Mouse (Mus musculus): ENCODE results near the gene Ccdc40. TPM values are rescaled to one million over a fixed set of nuclear protein-coding genes. Genes with fewer than 3 reads are reported as not detected.

The Ccdc40 gene
- polyA plus RNA-seq (2012) = not detected in 2 replicates

DNA sequence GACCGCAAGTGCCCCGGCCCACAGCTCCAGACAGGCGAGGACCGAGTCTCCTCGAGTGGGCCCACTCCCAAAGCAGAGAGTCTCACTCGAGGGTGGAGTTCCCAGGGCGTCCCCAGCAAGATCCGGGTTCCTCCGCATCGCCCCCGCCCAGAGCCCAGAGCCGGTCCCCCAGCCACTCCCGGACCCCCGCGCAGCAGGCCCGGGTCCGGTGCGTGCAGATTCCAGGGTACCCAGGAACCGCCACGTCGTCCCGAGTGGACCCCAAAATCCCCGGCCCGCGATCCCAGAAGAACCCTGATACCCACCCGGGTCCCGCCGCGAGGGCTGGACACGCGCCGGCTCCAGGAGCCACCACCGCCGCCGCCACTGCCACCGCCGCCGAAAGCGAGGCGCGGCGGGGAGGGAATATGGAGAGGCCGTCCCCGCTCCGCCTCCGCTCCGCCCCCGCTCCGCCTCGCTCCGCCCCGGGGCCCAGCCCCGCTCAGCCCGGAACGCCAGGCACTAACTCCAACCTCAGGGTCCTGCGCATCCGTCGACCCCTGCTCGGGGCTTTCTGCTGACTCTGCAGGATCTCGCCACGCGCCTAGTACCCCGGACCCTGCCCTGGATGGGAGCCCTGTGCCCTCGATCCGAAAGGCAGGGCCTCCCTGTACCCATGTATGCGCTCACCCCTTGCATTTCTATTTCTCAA lies at the start of gene Ccdc40, which contains the start of gene Tbc1d16:
TSS of gene Ccdc40 (plus strand) at position 482 of the 691 bp plus-strand sequence.
TSS of gene Tbc1d16 (minus strand) at position 409 of the 691 bp plus-strand sequence.
- TF ChIP-seq GATA1 (IDR thresholded peaks at IDR 0.05; ENCODE audit: low read length) = no peak

- no peak for TF ChIP-seq GATA1 (IDR thresholded peaks at IDR 0.05; ENCODE audit: low read length)
Measured at GRCm38 (mm10) chr11:119180824-119181582, 47.4 kb upstream of the Ccdc40 start.

GRCm38 (mm10) chr11:119181861-119182395 lies 46.4 kb upstream of the Ccdc40 start:
- no peak for TF ChIP-seq GATA1 (IDR thresholded peaks at IDR 0.05; ENCODE audit: low read length)

DNA sequence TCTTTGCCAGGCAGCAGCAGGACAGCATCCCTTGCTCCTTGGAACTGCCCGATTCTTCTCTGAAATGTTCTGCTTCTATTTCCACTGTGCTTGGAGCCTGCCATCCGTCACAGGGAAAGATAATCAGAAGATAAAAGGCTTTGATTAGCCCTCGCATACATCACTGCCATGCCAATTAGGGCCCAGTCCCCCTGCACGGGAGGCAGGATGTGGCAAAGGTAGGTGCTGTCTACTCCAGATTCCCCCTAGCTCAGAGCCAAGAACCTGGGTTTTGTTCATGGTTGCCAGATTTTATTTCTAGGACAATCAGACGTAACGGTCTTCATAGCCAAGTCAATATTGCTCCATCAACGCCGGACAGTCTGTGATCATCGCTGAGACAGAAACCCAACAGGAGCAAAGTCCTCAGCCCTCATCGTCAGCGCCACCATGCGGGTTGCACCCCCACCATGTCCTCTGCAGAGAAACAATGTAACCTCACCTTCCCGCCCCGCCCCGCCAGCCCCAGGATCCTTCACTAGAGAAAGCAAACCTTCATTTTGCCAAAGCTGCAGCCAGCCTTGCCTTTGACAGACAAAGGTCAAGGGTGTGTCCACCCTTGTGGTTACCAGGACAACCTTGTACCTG lies 44.6 kb upstream of the Ccdc40 start:
- TF ChIP-seq GATA1 (IDR thresholded peaks at IDR 0.05; ENCODE audit: low read length) = no peak

GRCm38 (mm10) chr11:119186381-119186780 lies 42.0 kb upstream of the Ccdc40 start:
- no peak for TF ChIP-seq GATA1 (IDR thresholded peaks at IDR 0.05; ENCODE audit: low read length)

GRCm38 (mm10) chr11:119186989-119187799 lies 41.2 kb upstream of the Ccdc40 start:
- no peak for TF ChIP-seq GATA1 (IDR thresholded peaks at IDR 0.05; ENCODE audit: low read length)

- no peak for TF ChIP-seq GATA1 (IDR thresholded peaks at IDR 0.05; ENCODE audit: low read length)
Measured at GRCm38 (mm10) chr11:119187800-119188197, 40.6 kb upstream of the Ccdc40 start.

DNA sequence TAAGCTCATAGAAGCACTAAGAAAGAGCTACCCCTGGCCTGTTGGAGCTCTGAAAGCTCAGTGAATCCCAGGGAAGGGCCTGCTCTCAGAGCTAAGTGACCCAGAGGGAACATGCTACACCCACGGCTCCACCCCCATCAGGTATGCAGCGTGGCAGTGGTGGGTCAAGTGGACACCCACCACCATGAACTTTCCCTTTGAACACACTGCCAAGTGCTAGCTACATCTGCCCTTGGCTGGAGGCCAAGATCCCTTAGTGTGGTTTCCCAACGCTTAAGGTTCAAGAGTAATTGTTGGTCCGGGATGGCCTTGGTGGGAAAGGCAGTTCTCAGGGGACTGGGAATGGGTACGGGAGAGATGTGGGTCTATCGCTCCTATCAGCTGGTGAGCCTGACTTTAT lies 40.0 kb upstream of the Ccdc40 start:
- TF ChIP-seq GATA1 (IDR thresholded peaks at IDR 0.05; ENCODE audit: low read length) = no peak

DNA sequence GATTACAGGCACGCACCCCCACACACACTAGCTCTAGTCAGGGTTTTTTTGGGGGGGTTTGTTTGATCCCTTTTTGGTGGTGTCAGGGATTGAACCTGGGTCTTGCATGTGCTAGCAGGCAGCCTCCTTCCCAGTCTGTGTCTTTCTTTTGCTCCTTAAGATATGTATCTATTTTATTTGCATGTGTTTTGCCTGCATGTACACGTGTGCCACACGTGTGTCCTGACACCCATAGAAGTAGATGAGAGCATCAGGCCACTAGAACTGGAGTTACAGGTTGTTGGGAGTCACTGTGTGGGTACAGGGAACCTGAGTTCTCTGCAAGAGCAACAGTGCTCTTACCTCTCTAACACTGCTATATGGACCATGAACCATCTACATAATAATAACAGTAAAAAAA lies 39.1 kb upstream of the Ccdc40 start:
- TF ChIP-seq GATA1 (IDR thresholded peaks at IDR 0.05; ENCODE audit: low read length) = no peak

DNA sequence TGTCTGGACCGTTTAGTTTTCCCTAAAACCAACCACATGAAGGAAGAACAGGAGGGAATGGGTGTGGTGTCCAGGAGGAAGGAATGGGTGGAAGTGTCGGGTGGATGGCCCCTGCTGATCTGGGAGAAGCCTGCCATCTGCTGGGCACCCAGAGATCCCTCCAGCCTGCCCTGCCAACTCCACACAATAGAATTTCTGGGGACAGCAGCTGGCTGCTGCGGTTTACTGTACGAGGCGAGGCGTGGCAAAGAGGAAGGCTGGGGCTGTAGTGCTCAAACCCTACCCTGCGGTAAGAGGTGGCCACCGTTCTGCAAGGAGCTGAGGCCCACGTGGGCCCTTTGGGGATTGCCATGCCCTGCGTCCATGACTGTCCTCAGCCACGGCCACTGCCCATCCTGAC lies 37.9 kb upstream of the Ccdc40 start:
- no peak for TF ChIP-seq GATA1 (IDR thresholded peaks at IDR 0.05; ENCODE audit: low read length)

- TF ChIP-seq GATA1 (IDR thresholded peaks at IDR 0.05; ENCODE audit: low read length) = no peak
Measured at GRCm38 (mm10) chr11:119191606-119192081, 36.7 kb upstream of the Ccdc40 start.

GRCm38 (mm10) chr11:119192176-119192575 lies 36.2 kb upstream of the Ccdc40 start:
- no peak for TF ChIP-seq GATA1 (IDR thresholded peaks at IDR 0.05; ENCODE audit: low read length)

- no peak for TF ChIP-seq GATA1 (IDR thresholded peaks at IDR 0.05; ENCODE audit: low read length)
Measured at GRCm38 (mm10) chr11:119192605-119193004, 35.8 kb upstream of the Ccdc40 start.

DNA sequence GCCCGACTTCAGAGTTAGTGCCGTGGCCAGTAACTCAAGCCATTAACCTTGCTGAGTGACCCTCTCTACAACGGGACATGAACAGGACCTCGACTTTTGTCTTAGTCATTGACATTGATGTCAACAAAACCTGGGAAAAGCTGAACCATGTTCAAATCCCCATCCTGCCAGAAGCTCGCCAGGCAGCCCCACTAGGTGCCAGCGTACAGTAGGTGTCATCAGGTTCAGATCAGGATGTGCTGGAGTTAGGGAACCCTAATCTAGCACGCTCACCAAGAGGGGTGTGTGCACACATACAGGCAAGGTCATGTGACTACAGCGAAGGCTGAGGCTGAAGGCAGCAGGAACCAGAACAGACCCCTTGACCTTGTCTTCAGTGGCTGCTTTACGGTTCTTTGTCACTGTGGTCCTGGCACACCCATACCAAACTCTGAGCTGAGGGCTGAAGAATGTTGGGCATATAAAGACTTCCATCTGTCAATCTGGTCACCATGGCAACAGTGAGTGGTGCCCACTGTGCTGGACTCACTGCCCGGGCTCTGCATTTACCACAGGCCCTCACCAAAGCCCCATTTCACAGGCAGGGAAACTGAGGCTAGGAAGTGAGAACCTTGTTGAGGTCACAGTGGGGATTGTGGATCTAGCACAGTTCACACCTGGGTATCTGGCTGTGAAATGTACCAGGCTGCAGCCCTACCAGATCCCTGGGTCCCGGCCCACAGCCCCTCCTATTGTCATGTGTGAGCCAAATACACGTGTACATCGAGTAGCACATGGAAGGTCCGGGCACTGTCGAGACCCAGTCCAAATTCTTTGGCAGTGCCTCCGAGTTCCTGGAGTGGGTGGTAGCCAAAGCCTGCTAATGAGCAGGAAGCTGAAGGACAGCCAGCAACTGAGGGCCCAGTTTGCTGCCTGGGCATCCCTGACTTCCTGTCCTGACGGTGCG lies 30.5 kb upstream of the Ccdc40 start:
- no peak for TF ChIP-seq GATA1 (IDR thresholded peaks at IDR 0.05; ENCODE audit: low read length)

Measured in G1E-ER4 (cell line).